Mouse (Mus musculus): ENCODE measurements around the gene Anapc10. TPM values are rescaled to one million over a fixed set of nuclear protein-coding genes. Genes with fewer than 3 reads are reported as not detected.

The Anapc10 gene
- total RNA-seq, 1 experiment, result 16.5 TPM

- H3K4me3 ChIP-seq (ENCODE audit: insufficient read depth in 1 of 2, low read depth in 1 of 2, low read length in 2 of 2, poor library complexity in 1 of 2, severe bottlenecking in 1 of 2), result no peak overlapping the region
- no peak overlapping the region for H3K27ac ChIP-seq (ENCODE audit: insufficient read depth, low read depth, low read length, poor library complexity, severe bottlenecking)
- no peaks in the 10 kb centered on the region for H3K36me3 ChIP-seq (ENCODE audit: control insufficient read depth, insufficient read depth, low read length, poor library complexity, severe bottlenecking)
- TF ChIP-seq ZC3H11A (IDR thresholded peaks at IDR 0.05; ENCODE audit: borderline replicate concordance, low read depth, low read length), result no peak
- no peak for TF ChIP-seq ZNF384 (IDR thresholded peaks at IDR 0.05; ENCODE audit: low read depth, low read length)
- no peak for TF ChIP-seq CHD2 (IDR thresholded peaks at IDR 0.05; ENCODE audit: low read depth, low read length)
- no peak for TF ChIP-seq HCFC1 (IDR thresholded peaks at IDR 0.05; ENCODE audit: borderline replicate concordance, insufficient read depth, low read length)
- no peak for TF ChIP-seq MAFK (IDR thresholded peaks at IDR 0.05; ENCODE audit: insufficient read depth, low read depth, low read length)
- no peak for DNase-seq (ENCODE audit: low read depth, low spot score)
- no peaks in the 10 kb centered on the region for H3K9me3 ChIP-seq (ENCODE audit: control insufficient read depth, insufficient read depth, low read depth, low read length)
- peaks cover 6 to 11% of the 10 kb centered on the region in 2 experiments for H3K4me1 ChIP-seq (ENCODE audit: control insufficient read depth in 2 of 2, insufficient read depth in 2 of 2, low read length in 2 of 2, poor library complexity in 1 of 2)
- H3K9ac ChIP-seq (ENCODE audit: insufficient read depth, low read depth, low read length, poor library complexity, severe bottlenecking), result no peak overlapping the region
- in situ Hi-C loops (cut with MboI; ENCODE audit: low sequenced_read_pairs in 2 of 2, unreplicated experiment in 2 of 2), result no loop called here
These were observed 85.1 kb downstream of the Anapc10 start for GRCm38 (mm10) chr8:79796690-79797089.

- H3K9ac ChIP-seq (ENCODE audit: insufficient read depth, low read depth, low read length, poor library complexity, severe bottlenecking), result no peak overlapping the region
These were observed 92.9 kb downstream of the Anapc10 start for GRCm38 (mm10) chr8:79804499-79804898.

GRCm38 (mm10) chr8:79806971-79807370 is 95.4 kb downstream of the Anapc10 start:
- no peaks in the 10 kb centered on the region for H3K36me3 ChIP-seq (ENCODE audit: control insufficient read depth, insufficient read depth, low read length, poor library complexity, severe bottlenecking)
- H3K27ac ChIP-seq (ENCODE audit: insufficient read depth, low read depth, low read length, poor library complexity, severe bottlenecking), result no peak overlapping the region
- in situ Hi-C loops (cut with MboI; ENCODE audit: low sequenced_read_pairs in 2 of 2, unreplicated experiment in 2 of 2), result no loop called here
- H3K4me1 ChIP-seq (ENCODE audit: control insufficient read depth in 2 of 2, insufficient read depth in 2 of 2, low read length in 2 of 2, poor library complexity in 1 of 2), result peaks cover 0 to 3% of the 10 kb centered on the region in 2 experiments; a peak in 1 of 4 replicates
- TF ChIP-seq ZC3H11A (IDR thresholded peaks at IDR 0.05; ENCODE audit: borderline replicate concordance, low read depth, low read length) (no peak), CHD2 (IDR thresholded peaks at IDR 0.05; ENCODE audit: low read depth, low read length) (no peak), HCFC1 (IDR thresholded peaks at IDR 0.05; ENCODE audit: borderline replicate concordance, insufficient read depth, low read length) (no peak), MAFK (IDR thresholded peaks at IDR 0.05; ENCODE audit: insufficient read depth, low read depth, low read length) (no peak), ZNF384 (IDR thresholded peaks at IDR 0.05; ENCODE audit: low read depth, low read length) (no peak)
- DNase-seq (ENCODE audit: low read depth, low spot score), result no peak
- no peaks in the 10 kb centered on the region for H3K9me3 ChIP-seq (ENCODE audit: control insufficient read depth, insufficient read depth, low read depth, low read length)
- H3K9ac ChIP-seq (ENCODE audit: insufficient read depth, low read depth, low read length, poor library complexity, severe bottlenecking), result no peak overlapping the region
- H3K4me3 ChIP-seq (ENCODE audit: insufficient read depth in 1 of 2, low read depth in 1 of 2, low read length in 2 of 2, poor library complexity in 1 of 2, severe bottlenecking in 1 of 2), result no peak overlapping the region

More at GRCm38 (mm10) chr8:79804499-79804898, 92.9 kb downstream of the Anapc10 start:
- H3K9me3 ChIP-seq (ENCODE audit: control insufficient read depth, insufficient read depth, low read depth, low read length), result no peaks in the 10 kb centered on the region
- no peaks in the 10 kb centered on the region for H3K36me3 ChIP-seq (ENCODE audit: control insufficient read depth, insufficient read depth, low read length, poor library complexity, severe bottlenecking)
- TF ChIP-seq CHD2 (IDR thresholded peaks at IDR 0.05; ENCODE audit: low read depth, low read length) (no peak; the same call in 1 of the 2 replicates), ZNF384 (IDR thresholded peaks at IDR 0.05; ENCODE audit: low read depth, low read length) (peak; percentile 89)
- in situ Hi-C loops (cut with MboI; ENCODE audit: low sequenced_read_pairs in 2 of 2, unreplicated experiment in 2 of 2), result no loop called here
- H3K4me1 ChIP-seq (ENCODE audit: control insufficient read depth in 2 of 2, insufficient read depth in 2 of 2, low read length in 2 of 2, poor library complexity in 1 of 2), result peaks cover 0 to 3% of the 10 kb centered on the region in 2 experiments; a peak in 1 of 4 replicates
- peak; percentile 46 for DNase-seq (ENCODE audit: low read depth, low spot score)
- no peak overlapping the region for H3K4me3 ChIP-seq (ENCODE audit: insufficient read depth in 1 of 2, low read depth in 1 of 2, low read length in 2 of 2, poor library complexity in 1 of 2, severe bottlenecking in 1 of 2)
- no peak overlapping the region for H3K27ac ChIP-seq (ENCODE audit: insufficient read depth, low read depth, low read length, poor library complexity, severe bottlenecking)

GRCm38 (mm10) chr8:79826534-79826933 is 114.9 kb downstream of the Anapc10 start:
- no peak overlapping the region for H3K27ac ChIP-seq (ENCODE audit: insufficient read depth, low read depth, low read length, poor library complexity, severe bottlenecking)
- H3K9ac ChIP-seq (ENCODE audit: insufficient read depth, low read depth, low read length, poor library complexity, severe bottlenecking), result no peak overlapping the region
- H3K9me3 ChIP-seq (ENCODE audit: control insufficient read depth, insufficient read depth, low read depth, low read length), result no peaks in the 10 kb centered on the region
- no peaks in the 10 kb centered on the region for H3K4me1 ChIP-seq (ENCODE audit: control insufficient read depth in 2 of 2, insufficient read depth in 2 of 2, low read length in 2 of 2, poor library complexity in 1 of 2)
- in situ Hi-C loops (cut with MboI; ENCODE audit: low sequenced_read_pairs in 2 of 2, unreplicated experiment in 2 of 2), result no loop called here
- DNase-seq (ENCODE audit: low read depth, low spot score), result no peak
- TF ChIP-seq HCFC1 (IDR thresholded peaks at IDR 0.05; ENCODE audit: borderline replicate concordance, insufficient read depth, low read length), result no peak
- no peak for TF ChIP-seq MAFK (IDR thresholded peaks at IDR 0.05; ENCODE audit: insufficient read depth, low read depth, low read length)
- no peak for TF ChIP-seq CHD2 (IDR thresholded peaks at IDR 0.05; ENCODE audit: low read depth, low read length)
- TF ChIP-seq ZNF384 (IDR thresholded peaks at IDR 0.05; ENCODE audit: low read depth, low read length), result no peak
- no peak for TF ChIP-seq ZC3H11A (IDR thresholded peaks at IDR 0.05; ENCODE audit: borderline replicate concordance, low read depth, low read length)
- no peak overlapping the region for H3K4me3 ChIP-seq (ENCODE audit: insufficient read depth in 1 of 2, low read depth in 1 of 2, low read length in 2 of 2, poor library complexity in 1 of 2, severe bottlenecking in 1 of 2)
- no peaks in the 10 kb centered on the region for H3K36me3 ChIP-seq (ENCODE audit: control insufficient read depth, insufficient read depth, low read length, poor library complexity, severe bottlenecking)

Other genes with a start within 250 kb of the Anapc10 start
- gene Otud4, start 72.2 kb upstream of the Anapc10 start, total RNA-seq (2012; rRNA removed), result 58.9 and 74.2 TPM in 2 replicates
- gene Abce1, start 80 bp upstream of the Anapc10 start, total RNA-seq (2012; rRNA removed), result 98.8 and 168 TPM in 2 replicates

Data from ES-E14 (cell line).